Mouse (Mus musculus) T-helper 1 cell (primary cell): ENCODE results near the gene 1700025G04Rik.

Source experiments
- in situ Hi-C: fragments of 300-600 bp; cut with MboI, MseI; formaldehyde crosslinking; loops from one replicate; pipeline ENCODE4 v1.15.1; 2025; ENCODE audit warnings: high pct_unique_total_duplicates

The 1700025G04Rik gene

GRCm38 (mm10) chr1:152033731-152034130 lies 56.2 kb downstream of the 1700025G04Rik start:
- in situ Hi-C loops, result no loop called here

GRCm38 (mm10) chr1:152032144-152032543 lies 57.8 kb downstream of the 1700025G04Rik start:
- in situ Hi-C loops, result no loop called here

- in situ Hi-C loops, result no loop called here
These were observed 59.4 kb downstream of the 1700025G04Rik start for GRCm38 (mm10) chr1:152030546-152030945.

- in situ Hi-C loops, result no loop called here
These were observed 61.2 kb downstream of the 1700025G04Rik start for GRCm38 (mm10) chr1:152028718-152029117.

- in situ Hi-C loops, result no loop called here
These were observed 63.2 kb downstream of the 1700025G04Rik start for GRCm38 (mm10) chr1:152026762-152027161.

- in situ Hi-C loops, result no loop called here
These were observed 64.6 kb downstream of the 1700025G04Rik start for GRCm38 (mm10) chr1:152025308-152025707.

GRCm38 (mm10) chr1:152024019-152024787 lies 65.7 kb downstream of the 1700025G04Rik start:
- in situ Hi-C loops, result no loop called here

GRCm38 (mm10) chr1:152020812-152021211 lies 69.1 kb downstream of the 1700025G04Rik start:
- in situ Hi-C loops, result no loop called here

- in situ Hi-C loops, result no loop called here
These were observed 69.9 kb downstream of the 1700025G04Rik start for GRCm38 (mm10) chr1:152020070-152020469.

GRCm38 (mm10) chr1:152019196-152019595 lies 70.7 kb downstream of the 1700025G04Rik start:
- in situ Hi-C loops, result no loop called here

GRCm38 (mm10) chr1:152018322-152018721 lies 71.6 kb downstream of the 1700025G04Rik start:
- in situ Hi-C loops, result no loop called here

GRCm38 (mm10) chr1:152016663-152017062 lies 73.3 kb downstream of the 1700025G04Rik start:
- in situ Hi-C loops, result no loop called here

- in situ Hi-C loops, result no loop called here
These were observed 74.3 kb downstream of the 1700025G04Rik start for GRCm38 (mm10) chr1:152015555-152016125.

- in situ Hi-C loops, result no loop called here
These were observed 78.2 kb downstream of the 1700025G04Rik start for GRCm38 (mm10) chr1:152011741-152012140.

- in situ Hi-C loops, result no loop called here
These were observed 79.5 kb downstream of the 1700025G04Rik start for GRCm38 (mm10) chr1:152010251-152010980.

GRCm38 (mm10) chr1:152008473-152008991 lies 81.4 kb downstream of the 1700025G04Rik start:
- in situ Hi-C loops, result no loop called here

- in situ Hi-C loops, result no loop called here
These were observed 83.4 kb downstream of the 1700025G04Rik start for GRCm38 (mm10) chr1:152006529-152006928.

- in situ Hi-C loops, result no loop called here
These were observed 85.4 kb downstream of the 1700025G04Rik start for GRCm38 (mm10) chr1:152004509-152004908.

- in situ Hi-C loops, result no loop called here
These were observed 89.5 kb downstream of the 1700025G04Rik start for GRCm38 (mm10) chr1:152000461-152000860.

GRCm38 (mm10) chr1:151999424-151999842 lies 90.5 kb downstream of the 1700025G04Rik start:
- in situ Hi-C loops, result no loop called here

GRCm38 (mm10) chr1:151998721-151999206 lies 91.2 kb downstream of the 1700025G04Rik start:
- in situ Hi-C loops, result no loop called here

GRCm38 (mm10) chr1:151997591-151997990 lies 92.3 kb downstream of the 1700025G04Rik start:
- in situ Hi-C loops, result no loop called here
